Mouse (Mus musculus) CH12.LX (cell line): ENCODE measurements around the gene Slco1a1. TPM values are rescaled to one million over a fixed set of nuclear protein-coding genes. Genes with fewer than 3 reads are reported as not detected.

Experiments used
- DNase-seq: peaks from one replicate; pipeline ENCODE4 v3.0.0-alpha.2; 2013; ENCODE audit errors: extremely low read depth
- H3K27ac ChIP-seq: 2 replicates; pipeline ENCODE4 v1.5.1; 2012; ENCODE audit warnings: low read depth, mild to moderate bottlenecking, control low read depth, moderate library complexity; ENCODE audit not compliant: insufficient read depth
- H3K27me3 ChIP-seq: replicated peaks from 2 replicates; pipeline ENCODE3; 2012; ENCODE audit warnings: inconsistent platforms
- H3K36me3 ChIP-seq, 2 experiments: replicated peaks in 1 of 2; 2 replicates each; pipeline versions ENCODE3 to v1.6.1; 2012; ENCODE audit warnings: inconsistent platforms in 1 of 2, low read length in 1 of 2, mild to moderate bottlenecking in 1 of 2, mixed read lengths in 1 of 2, moderate library complexity in 1 of 2; ENCODE audit not compliant: control insufficient read depth in 1 of 2, insufficient read depth in 1 of 2
- H3K4me1 ChIP-seq, 2 experiments: 2 replicates each; pipeline ENCODE4 v1.6.1; 2012; ENCODE audit warnings: inconsistent platforms in 1 of 2, moderate library complexity in 1 of 2; ENCODE audit not compliant: insufficient read depth in 2 of 2, control insufficient read depth in 1 of 2
- H3K4me2 ChIP-seq: 2 replicates; pipeline ENCODE4 v1.6.1; 2012; ENCODE audit warnings: low read depth, mild to moderate bottlenecking, control low read depth; ENCODE audit not compliant: poor library complexity, insufficient read depth, severe bottlenecking
- H3K4me3 ChIP-seq, 3 experiments: fragments of 150-350 bp in 1 of 3; sonication (generic) in 1 of 3; replicated peaks in 1 of 3; 2 replicates each; pipeline versions ENCODE3 to v1.5.1; 2011 to 2012; ENCODE audit warnings: low read depth in 2 of 3, low read length in 2 of 3, mild to moderate bottlenecking in 2 of 3, moderate library complexity in 2 of 3, control low read depth in 1 of 3, improper control_type of control experiment in 1 of 3, inconsistent platforms in 1 of 3, mixed read lengths in 1 of 3; ENCODE audit not compliant: poor library complexity in 1 of 3
- H3K79me2 ChIP-seq: replicated peaks from 2 replicates; pipeline ENCODE4 v1.6.1; 2012; ENCODE audit warnings: mild to moderate bottlenecking, moderate library complexity; ENCODE audit not compliant: control insufficient read depth, poor library complexity, insufficient read depth, severe bottlenecking; ENCODE audit errors: extremely low read depth
- H3K9ac ChIP-seq: 2 replicates; pipeline ENCODE4 v1.6.1; 2012; ENCODE audit warnings: low read depth, mild to moderate bottlenecking, control low read depth, moderate library complexity; ENCODE audit not compliant: insufficient read depth
- H3K9me3 ChIP-seq: replicated peaks from 2 replicates; pipeline ENCODE3; 2012; ENCODE audit warnings: low read length, inconsistent platforms, mixed read lengths
- CHD2 ChIP-seq: IDR thresholded peaks from 2 replicates; pipeline ENCODE4 v1.6.1; 2011; ENCODE audit warnings: low read length, improper control_type of control experiment
- CTCF ChIP-seq, 2 experiments: IDR thresholded peaks in 1 of 2; conservative IDR thresholded peaks in 1 of 2; 2 replicates each; pipeline ENCODE4 v1.5.1; 2011 to 2012; ENCODE audit warnings: low read depth in 2 of 2, low read length in 2 of 2, improper control_type of control experiment in 1 of 2, inconsistent platforms in 1 of 2, mild to moderate bottlenecking in 1 of 2, moderate library complexity in 1 of 2
- ELF1 ChIP-seq: IDR thresholded peaks from 2 replicates; pipeline ENCODE4 v1.6.1; 2014; ENCODE audit warnings: low read depth, mild to moderate bottlenecking, inconsistent platforms, low read length, improper control_type of control experiment
- ETS1 ChIP-seq: conservative IDR thresholded peaks from 2 replicates; pipeline ENCODE4 v1.6.1; 2012; ENCODE audit warnings: low read depth, mild to moderate bottlenecking, inconsistent platforms, low read length, improper control_type of control experiment, moderate library complexity
- GABPA ChIP-seq: IDR thresholded peaks from 2 replicates; pipeline ENCODE4 v1.6.1; 2012; ENCODE audit warnings: low read depth, low read length, improper control_type of control experiment, inconsistent platforms; ENCODE audit not compliant: insufficient replicate concordance
- JUND ChIP-seq: conservative IDR thresholded peaks from 2 replicates; pipeline ENCODE4 v1.6.1; 2011; ENCODE audit warnings: low read depth, low read length, improper control_type of control experiment
- KAT2A ChIP-seq: IDR thresholded peaks from 2 replicates; pipeline ENCODE4 v1.6.1; 2012; ENCODE audit warnings: low read length, improper control_type of control experiment, inconsistent platforms; ENCODE audit not compliant: insufficient replicate concordance
- MAFK ChIP-seq: IDR thresholded peaks from 2 replicates; pipeline ENCODE4 v1.6.1; 2011; ENCODE audit warnings: low read length, improper control_type of control experiment; ENCODE audit not compliant: insufficient replicate concordance
- MXI1 ChIP-seq: IDR thresholded peaks from 2 replicates; pipeline ENCODE4 v1.6.1; 2011; ENCODE audit warnings: mild to moderate bottlenecking, low read depth, low read length, improper control_type of control experiment
- POLR2AphosphoS2 ChIP-seq: IDR thresholded peaks from 2 replicates; pipeline ENCODE4 v1.6.1; 2011; ENCODE audit warnings: low read depth, low read length, improper control_type of control experiment
- TBP ChIP-seq: conservative IDR thresholded peaks from 2 replicates; pipeline ENCODE4 v1.6.1; 2011; ENCODE audit warnings: low read depth, low read length, improper control_type of control experiment
- UBTF ChIP-seq: IDR thresholded peaks from 2 replicates; pipeline ENCODE4 v1.6.1; 2012; ENCODE audit warnings: low read depth, mild to moderate bottlenecking, inconsistent platforms, low read length, improper control_type of control experiment, moderate library complexity
- USF1 ChIP-seq: IDR thresholded peaks from 2 replicates; pipeline ENCODE4 v1.6.1; 2014; ENCODE audit warnings: low read depth, mild to moderate bottlenecking, inconsistent platforms, low read length, improper control_type of control experiment
- USF2 ChIP-seq: conservative IDR thresholded peaks from 2 replicates; pipeline ENCODE4 v1.6.1; 2011; ENCODE audit warnings: low read depth, low read length, improper control_type of control experiment
- ZKSCAN1 ChIP-seq: IDR thresholded peaks from 2 replicates; pipeline ENCODE4 v1.6.1; 2012; ENCODE audit warnings: low read depth, inconsistent platforms, low read length, improper control_type of control experiment, borderline replicate concordance
- ZNF384 ChIP-seq: IDR thresholded peaks from 2 replicates; pipeline ENCODE4 v1.6.1; 2012; ENCODE audit warnings: low read depth, low read length, improper control_type of control experiment, inconsistent platforms
- dilution Hi-C: fragments of 300-500 bp; cut with MboI; formaldehyde crosslinking; loops from 2 replicates; pipeline ENCODE4 v1.14.3; 2020; ENCODE audit warnings: low sequenced_read_pairs; ENCODE audit not compliant: extremely low pct_unique_long_range_greater_than_20kb, extremely low pct_ligation_motif_present
- in situ Hi-C: fragments of 300-500 bp; cut with MboI; formaldehyde crosslinking; loops from 3 replicates; pipeline ENCODE4 v1.14.3; 2019; ENCODE audit warnings: low sequenced_read_pairs, low pct_ligation_motif_present, low pct_unique_long_range_greater_than_20kb, mixed read lengths
- polyA plus RNA-seq: library from polyadenylated mRNA; unstranded; fragments of >175 nt; gene quantifications from 2 replicates; pipeline ENCODE4 v1.2.1, GENCODE M21; 2012; ENCODE audit warnings: low read depth; ENCODE audit not compliant: insufficient read length
- total RNA-seq, 2 experiments: library from RNA; depleted of rRNA; stranded (reverse); fragments of 300-350 nt in 1 of 2; fragments of >200 nt in 1 of 2; gene quantifications; 2 replicates each; pipeline ENCODE4 v1.2.3; 2012 to 2014

Gene Slco1a1
- total and polyA plus RNA-seq, 3 experiments: not detected

DNA sequence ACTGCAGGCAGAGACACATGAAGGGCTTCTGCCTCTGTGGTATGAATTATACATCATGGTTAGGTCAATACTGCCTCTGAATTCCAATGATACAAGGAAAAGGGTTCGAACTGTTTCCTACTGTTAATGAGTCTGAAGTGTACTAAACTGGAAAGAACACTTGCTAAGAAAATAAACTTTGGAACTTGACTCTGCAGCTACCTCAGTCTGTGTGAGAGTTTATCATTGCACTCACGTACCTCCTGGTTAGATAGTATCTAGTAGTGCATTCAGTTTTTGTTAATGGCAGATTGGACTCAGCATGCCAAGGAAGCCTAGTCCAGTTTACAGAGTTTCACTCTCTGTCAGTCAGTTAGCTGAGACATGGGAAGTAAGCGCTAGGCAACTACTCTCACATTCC, 37.9 kb upstream of the Slco1a1 start:
- Histone ChIP-seq H3K9ac (no peak overlapping the region), H3K9me3 (peaks cover 41% of the 10 kb centered on the region), H3K27me3 (no peaks in the 10 kb centered on the region), H3K4me1 (no peaks in the 10 kb centered on the region), H3K4me3 (no peak overlapping the region), H3K27ac (no peak overlapping the region), H3K4me2 (no peak overlapping the region), H3K36me3 (no peaks in the 10 kb centered on the region), H3K79me2 (no peaks in the 10 kb centered on the region)
- TF ChIP-seq JUND: no peak
- TF ChIP-seq GABPA: no peak
- TF ChIP-seq UBTF: no peak
- no peak for TF ChIP-seq POLR2AphosphoS2
- no peak for TF ChIP-seq MXI1
- no peak for TF ChIP-seq CHD2
- no peak for TF ChIP-seq CTCF (conservative IDR thresholded peaks at IDR 0.05 in 1 of 2, IDR thresholded peaks at IDR 0.05 in 1 of 2; ENCODE audit: low read depth in 2 of 2, low read length in 2 of 2)
- dilution Hi-C loops: no loop called here
- no peak for DNase-seq
- in situ Hi-C loops: no loop called here

DNA sequence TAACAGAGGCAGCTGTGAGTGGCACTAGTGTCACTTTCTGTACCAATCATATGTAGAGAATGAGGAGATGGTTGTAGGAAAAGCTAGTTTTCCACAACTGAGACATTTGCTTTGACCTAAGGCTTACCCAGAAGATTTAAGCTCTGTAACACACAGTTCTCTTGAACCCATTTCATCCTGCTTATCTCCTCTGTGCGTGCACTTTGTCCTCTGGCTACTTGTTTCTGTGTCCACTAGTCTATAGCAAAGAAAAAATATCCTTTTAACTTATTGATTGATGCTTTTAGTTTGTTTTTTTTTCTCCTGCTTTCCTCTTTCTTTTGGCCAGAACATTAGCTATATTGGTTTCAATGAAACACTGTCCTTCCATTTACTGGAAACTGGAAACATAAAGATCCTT, 15.7 kb upstream of the Slco1a1 start:
- Histone ChIP-seq H3K4me3 (no peak overlapping the region), H3K27me3 (no peaks in the 10 kb centered on the region), H3K4me2 (no peak overlapping the region), H3K36me3 (no peaks in the 10 kb centered on the region)
- no peak for DNase-seq
- TF ChIP-seq ZKSCAN1: no peak
- TF ChIP-seq, all 38 proteins: peak for 0
- H3K9me3 ChIP-seq: peaks cover 16% of the 10 kb centered on the region
- in situ Hi-C loops (no loop called here), dilution Hi-C loops (no loop called here)
- H3K79me2 ChIP-seq: no peaks in the 10 kb centered on the region
- H3K27ac ChIP-seq: no peak overlapping the region
- no peaks in the 10 kb centered on the region for H3K4me1 ChIP-seq
- H3K9ac ChIP-seq: no peak overlapping the region

DNA sequence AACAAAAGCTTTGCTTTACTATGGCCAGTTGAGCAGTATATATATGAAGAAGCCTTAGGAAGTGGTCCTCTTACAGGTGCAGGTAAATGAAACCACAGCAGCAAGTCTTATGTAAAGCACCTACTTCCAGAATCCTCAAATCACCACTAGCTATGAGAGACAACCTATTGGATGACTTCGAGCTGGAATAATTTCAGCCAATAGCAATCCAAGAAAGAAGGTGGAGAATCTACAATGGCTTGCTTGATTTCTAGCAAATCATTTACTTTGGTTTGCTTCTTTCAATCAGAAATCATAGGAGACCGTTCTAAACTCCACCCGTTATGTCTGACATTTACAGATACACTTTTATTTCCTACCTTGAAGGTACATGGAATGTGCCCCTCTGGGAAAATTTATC, 15.1 kb upstream of the Slco1a1 start:
- Histone ChIP-seq H3K9ac (no peak overlapping the region), H3K4me1 (no peaks in the 10 kb centered on the region), H3K27me3 (no peaks in the 10 kb centered on the region), H3K79me2 (no peaks in the 10 kb centered on the region), H3K9me3 (peaks cover 16% of the 10 kb centered on the region), H3K4me2 (no peak overlapping the region), H3K4me3 (no peak overlapping the region), H3K36me3 (no peaks in the 10 kb centered on the region), H3K27ac (no peak overlapping the region)
- no peak for TF ChIP-seq TBP
- TF ChIP-seq USF1: no peak
- no peak for TF ChIP-seq ZNF384
- TF ChIP-seq JUND: no peak
- TF ChIP-seq ZKSCAN1: no peak
- no peak for TF ChIP-seq MAFK
- no peak for TF ChIP-seq KAT2A
- no peak for TF ChIP-seq ETS1
- no peak for TF ChIP-seq USF2
- TF ChIP-seq ELF1: no peak
- dilution Hi-C loops: no loop called here
- DNase-seq: no peak
- in situ Hi-C loops: no loop called here
